Mouse (Mus musculus) naive thymus-derived CD4-positive, alpha-beta T cell, adult 2 months (primary cell): Measurements from ENCODE around the gene Slc25a36.

ENCODE experiments used
- DNase-seq: peaks from one replicate; pipeline ENCODE4 v3.0.0-alpha.2; 2011; ENCODE audit warnings: low read depth

The Slc25a36 gene

DNA sequence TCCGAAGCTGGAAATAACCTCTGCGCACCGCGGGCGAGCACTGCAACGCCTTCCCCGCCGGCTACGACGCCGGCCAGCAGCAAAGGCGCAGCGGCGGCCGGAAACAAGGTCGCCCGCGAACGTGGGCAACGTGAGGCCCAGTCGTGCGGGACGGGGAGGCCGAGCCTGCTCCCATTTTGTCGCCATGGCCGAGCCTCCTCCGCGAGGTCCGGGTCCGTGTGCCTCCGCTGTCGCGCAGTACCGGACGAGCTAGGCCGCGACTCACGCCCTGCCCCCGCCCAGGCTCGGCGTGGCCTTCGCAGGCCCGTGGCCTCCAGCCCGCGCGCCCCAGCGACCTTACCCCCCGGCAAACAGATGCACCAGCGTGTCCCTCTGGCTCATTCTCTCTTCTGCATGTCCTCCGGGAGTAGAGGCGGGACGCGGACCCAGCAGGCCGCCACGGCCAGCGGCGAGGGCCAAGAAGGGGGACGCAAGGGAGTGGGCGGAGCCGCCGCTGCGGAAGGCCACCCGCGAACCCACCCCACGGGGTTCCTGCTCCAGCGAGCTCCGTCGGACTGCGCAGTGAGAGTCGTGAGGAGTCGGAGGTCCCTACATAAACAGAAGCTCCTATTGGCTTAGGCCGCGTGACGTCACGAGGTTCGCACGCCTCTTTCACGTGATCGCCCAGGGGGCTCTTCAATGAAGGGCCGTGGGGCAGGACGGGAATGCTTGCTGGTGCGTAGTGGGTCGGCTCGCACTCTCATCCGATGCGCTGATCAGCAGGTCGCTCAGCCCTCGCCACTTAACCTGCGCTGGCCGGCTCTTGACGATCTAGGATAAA, at the start of gene Slc25a36:
TSS of gene Slc25a36 (minus strand) at position 587 of the 820 bp plus-strand sequence.
- peak; percentile 97 for DNase-seq

DNA sequence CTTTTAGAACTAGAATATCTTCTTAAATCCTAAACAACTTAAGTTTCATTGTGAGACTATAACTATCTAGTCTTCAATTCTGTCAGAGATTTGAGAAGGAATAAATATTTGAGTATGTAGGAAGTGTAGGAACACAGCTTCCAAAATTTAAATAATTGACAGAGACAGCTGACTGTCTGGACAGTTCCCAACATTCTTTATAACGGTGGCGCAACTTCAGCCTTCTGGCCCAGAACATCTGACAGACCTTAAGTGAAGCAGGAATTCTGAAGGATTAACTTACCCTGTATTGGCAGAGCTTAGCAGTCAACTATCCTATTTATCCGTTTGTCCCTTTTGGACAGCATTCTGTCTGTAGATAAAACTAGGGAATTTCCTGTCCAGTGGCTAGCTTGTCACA, 47.5 kb upstream of the Slc25a36 start:
- no peak for DNase-seq

DNA sequence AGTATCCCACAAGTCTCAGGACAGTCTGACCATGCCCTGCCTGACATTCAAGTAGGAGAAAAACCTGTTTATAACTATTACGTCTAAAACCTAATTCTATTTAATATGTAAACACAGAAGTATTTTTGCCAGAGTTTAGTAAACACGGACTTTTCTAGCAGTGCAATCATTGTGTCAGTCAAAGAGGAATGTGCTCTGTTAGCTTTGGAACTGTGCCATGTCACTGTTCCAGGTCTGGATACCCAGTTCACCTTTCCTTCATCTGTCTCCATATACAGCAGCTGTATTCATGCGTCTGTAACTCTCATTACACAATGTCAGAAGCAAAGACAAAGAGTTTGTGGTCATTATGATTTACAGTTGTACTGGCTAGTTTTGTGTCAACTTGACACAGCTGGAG, 45.0 kb upstream of the Slc25a36 start:
- DNase-seq, result no peak

DNA sequence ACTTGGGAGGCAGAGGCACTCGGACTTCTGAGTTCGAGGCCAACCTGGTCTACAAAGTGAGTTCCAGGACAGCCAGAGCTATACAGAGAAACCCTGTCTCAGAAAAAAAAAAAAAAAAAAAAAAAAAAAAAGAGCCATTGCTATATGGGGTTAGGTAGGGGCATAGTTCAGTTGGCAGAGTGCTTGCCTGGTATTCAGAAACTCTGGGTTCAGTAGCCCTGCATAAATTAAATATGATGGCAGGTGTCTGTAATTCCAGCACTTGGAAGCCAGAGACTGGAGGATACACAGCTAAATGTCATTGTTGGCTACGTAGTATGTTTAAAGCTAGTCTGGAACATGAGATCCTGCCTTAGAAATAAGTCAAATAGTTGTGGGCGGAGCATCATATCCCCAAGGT, 44.0 kb upstream of the Slc25a36 start:
- no peak for DNase-seq

DNA sequence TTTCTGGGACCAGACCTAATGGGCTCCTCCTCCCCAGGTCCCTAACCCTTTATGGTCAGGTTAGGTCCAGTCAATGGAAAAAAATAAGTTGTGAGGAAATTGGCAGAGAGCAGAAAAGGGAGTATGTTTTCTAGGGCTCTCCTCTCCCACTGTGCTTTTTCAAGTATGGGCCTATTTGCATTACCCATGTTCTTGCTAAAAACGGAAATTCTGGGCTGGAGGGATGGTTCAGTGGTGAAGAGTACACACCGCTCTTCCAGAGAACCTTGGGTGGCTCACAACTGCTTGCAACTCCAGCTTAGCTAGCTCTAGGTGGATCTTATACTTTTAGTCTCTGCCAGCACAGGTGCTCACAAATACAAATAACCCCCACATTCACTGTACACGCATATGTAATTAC, 42.0 kb upstream of the Slc25a36 start:
- DNase-seq, result no peak

GRCm38 (mm10) chr9:97147270-97147669, 36.3 kb upstream of the Slc25a36 start:
- DNase-seq, result no peak

DNA sequence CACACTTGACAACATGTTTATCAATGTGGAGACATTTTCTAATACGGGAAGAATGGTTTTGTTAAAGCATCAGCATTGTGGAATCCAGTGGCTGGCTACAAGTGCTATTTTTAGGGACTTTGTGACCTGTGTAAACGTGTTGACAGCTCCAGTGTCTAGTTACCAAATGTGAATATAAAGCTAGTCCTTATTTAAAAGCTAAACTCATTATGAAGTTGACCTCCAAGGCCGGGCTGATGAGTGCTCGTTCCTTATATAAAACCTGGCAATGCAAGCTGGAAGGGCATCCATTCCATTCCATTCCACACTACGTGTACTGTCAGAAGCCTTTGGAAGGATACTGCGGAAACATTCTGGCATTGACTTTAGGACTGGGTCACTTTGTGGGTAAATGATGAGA, 34.4 kb upstream of the Slc25a36 start:
- DNase-seq, result no peak

DNA sequence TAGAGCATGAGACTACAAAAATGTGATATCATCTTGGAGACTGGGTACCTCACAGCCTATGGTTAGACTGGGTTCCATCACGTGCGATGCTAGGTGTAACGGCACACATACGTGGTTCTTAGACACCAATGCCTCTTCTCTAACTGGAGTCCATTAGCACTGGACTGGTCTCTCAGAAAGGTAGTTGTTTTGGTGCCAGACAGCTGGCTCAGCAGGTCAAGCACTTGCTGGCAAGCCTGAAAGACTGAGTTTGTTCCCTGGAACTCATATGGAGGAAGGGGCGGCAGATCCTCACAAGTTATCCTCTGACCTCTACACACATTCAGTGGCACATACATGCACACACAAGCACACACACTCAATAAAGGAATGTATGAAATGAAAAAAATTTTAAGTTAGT, 32.5 kb upstream of the Slc25a36 start:
- no peak for DNase-seq

DNA sequence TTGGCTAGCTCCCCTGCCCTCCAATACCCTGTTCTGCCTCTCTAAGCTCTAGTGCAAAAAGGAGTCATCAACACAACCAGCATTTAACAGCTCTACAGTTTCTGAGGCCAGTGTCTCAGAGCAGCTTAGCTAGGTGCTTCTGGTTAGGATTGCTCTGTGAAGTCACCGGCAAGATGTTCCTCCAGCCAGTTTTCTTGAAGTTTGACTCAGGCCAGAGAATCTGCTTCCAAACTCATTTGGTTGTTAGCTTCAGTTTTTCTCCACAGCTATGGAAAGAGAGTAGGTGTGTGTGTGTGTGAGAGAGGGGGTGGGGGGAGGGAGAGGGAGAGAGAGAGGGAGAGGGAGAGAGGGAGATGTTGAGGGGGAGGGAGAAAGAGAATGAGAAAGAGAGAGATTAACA, 31.6 kb upstream of the Slc25a36 start:
- no peak for DNase-seq

DNA sequence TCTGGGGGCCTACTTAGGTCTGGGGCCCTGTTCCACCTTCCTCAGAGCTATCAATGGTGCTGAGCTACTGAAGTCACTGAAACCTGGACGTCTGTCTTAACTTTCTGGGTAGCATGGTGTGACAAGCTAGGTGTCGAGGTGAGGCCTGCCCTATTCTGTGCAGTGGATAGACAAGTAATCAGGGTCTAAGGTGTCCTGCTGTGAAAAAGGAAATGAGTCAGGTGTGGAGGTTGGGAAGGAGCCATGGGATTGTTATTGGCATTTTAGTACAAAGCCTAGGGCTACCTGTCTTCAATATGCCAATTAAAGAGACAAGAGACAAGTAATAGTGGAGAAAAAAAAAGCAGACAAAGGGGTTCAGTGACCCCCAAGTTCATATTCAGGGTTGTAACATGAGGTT, 30.8 kb upstream of the Slc25a36 start:
- no peak for DNase-seq

- DNase-seq, result no peak
These were observed 29.4 kb upstream of the Slc25a36 start for GRCm38 (mm10) chr9:97140145-97140932.

DNA sequence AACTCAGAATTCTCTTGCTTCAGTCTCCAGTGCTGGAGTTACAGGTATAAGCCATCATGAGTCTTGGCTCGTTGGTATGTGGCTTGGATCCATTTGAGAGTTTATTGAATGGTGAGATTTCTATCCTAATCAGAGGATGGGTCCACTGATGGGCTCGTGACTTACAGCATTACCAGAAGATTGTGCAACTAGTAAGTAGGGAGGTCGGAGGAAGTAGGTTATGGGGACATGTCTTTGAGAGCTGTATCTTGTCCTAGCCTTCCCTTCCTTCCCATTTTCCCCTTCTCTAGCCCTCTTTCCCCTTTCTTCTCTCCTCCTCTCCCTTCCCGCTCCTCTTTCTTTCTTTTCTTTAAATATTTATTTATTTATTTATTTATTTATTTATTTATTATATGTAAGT, 26.7 kb upstream of the Slc25a36 start:
- DNase-seq, result no peak

- DNase-seq, result no peak
These were observed 26.2 kb upstream of the Slc25a36 start for GRCm38 (mm10) chr9:97137116-97137515.

DNA sequence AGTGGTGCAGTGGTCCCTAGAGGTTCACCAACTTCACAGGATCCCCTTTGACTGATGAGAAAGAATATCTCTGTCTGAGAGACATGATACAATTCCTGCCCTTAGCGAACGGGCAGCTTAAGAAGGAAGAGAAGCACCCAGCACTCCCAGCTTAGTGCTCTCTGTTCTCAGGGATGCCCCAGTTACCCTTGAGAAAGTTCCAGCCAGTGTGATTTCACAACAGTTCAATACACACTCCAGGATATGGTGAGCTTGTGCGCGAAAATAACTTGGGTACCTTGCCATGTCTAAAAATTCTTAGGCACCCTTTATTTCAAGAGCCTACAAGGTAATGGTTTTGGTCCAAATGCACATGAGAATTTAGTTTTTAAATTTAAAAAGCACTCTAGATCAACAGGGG, 24.9 kb upstream of the Slc25a36 start:
- no peak for DNase-seq

DNA sequence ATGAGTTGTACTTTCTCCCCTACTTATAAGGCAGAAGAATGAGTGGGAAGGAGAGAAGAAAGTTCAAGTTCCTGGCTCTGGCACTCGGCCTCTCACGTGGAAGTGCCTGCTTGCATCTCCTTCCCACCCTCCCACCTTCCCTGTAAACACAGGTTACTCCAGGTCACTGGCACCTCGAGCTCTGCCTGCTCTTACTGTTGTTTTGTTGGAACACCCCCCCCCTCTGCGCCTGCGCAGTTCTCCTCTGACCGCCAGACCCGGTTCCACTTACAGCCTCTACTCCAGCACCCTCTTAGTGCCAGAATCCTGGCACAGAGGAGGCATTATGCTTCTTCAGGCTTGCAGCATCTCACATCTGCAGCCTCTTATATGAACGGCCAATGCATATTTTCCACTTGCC, 22.2 kb upstream of the Slc25a36 start:
- DNase-seq, result no peak

- DNase-seq, result no peak
These were observed 19.0 kb upstream of the Slc25a36 start for GRCm38 (mm10) chr9:97130001-97130400.

GRCm38 (mm10) chr9:97123934-97124692, 13.2 kb upstream of the Slc25a36 start:
- no peak for DNase-seq

DNA sequence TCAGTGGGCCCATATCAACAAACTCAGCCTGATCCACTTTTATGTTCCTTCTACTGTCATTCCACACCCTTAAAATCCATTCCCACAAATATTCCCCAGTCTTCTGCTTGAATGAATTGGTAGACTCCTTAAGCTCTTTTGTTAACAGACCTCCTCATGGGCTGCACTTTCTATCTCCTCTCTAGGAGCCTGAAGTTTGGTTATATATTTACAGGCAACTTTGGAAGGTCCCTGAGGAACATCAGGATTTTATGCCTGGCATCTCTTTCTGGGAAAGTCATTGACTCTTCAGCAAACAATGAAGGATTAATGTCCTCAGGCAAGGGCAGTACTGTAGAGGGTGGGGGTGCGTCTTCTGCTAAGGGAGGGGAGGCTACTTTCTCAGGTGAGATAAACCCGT, 10.5 kb upstream of the Slc25a36 start:
- no peak for DNase-seq

DNA sequence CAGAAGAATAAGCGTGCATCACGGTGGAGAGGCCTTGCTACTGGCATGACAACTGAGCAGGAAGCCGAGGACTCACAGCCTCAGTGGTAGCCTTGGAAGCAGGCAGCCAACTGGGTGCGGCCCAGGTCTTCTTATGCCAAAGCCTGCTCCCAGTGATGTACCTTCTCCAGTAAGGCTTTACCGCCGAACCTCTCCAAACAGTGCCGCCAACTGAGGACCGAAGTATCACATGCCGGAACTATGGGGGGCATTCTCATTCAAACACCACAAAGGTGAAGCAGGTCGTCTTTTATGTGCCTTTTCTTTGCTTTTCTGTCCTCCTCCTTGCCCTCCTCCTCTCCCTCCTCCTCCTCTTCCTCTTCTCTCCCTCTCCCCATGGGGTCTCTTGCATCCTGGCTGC, 3.3 kb upstream of the Slc25a36 start:
- no peak for DNase-seq

- no peak for DNase-seq
These were observed 2.6 kb upstream of the Slc25a36 start for GRCm38 (mm10) chr9:97113555-97113929.

GRCm38 (mm10) chr9:97112797-97113554, 2.0 kb upstream of the Slc25a36 start:
- no peak for DNase-seq

- DNase-seq, result no peak
These were observed 1.3 kb upstream of the Slc25a36 start for GRCm38 (mm10) chr9:97112238-97112637.
